Mouse (Mus musculus) hindbrain, embryonic 10.5 days (tissue): ENCODE measurements at regions not wholly inside any gene's neighbourhood (a gene's known extent, or its start where the extent isn't known, plus 50 kb on each side); places are given as distances from the start of the nearest gene placed in this dataset.

Experiments
- DNase-seq: peaks from one replicate; pipeline ENCODE4 v3.0.0-alpha.2; 2017; ENCODE audit warnings: low spot score
- H3K27ac ChIP-seq: fragments of 300-500 bp; sonication (generic); 2 replicates; pipeline ENCODE4 v1.5.1; 2016; ENCODE audit warnings: mild to moderate bottlenecking, moderate library complexity
- H3K27me3 ChIP-seq: fragments of 300-500 bp; sonication (generic); 2 replicates; pipeline ENCODE4 v1.6.1; 2016; ENCODE audit warnings: mild to moderate bottlenecking; ENCODE audit not compliant: poor library complexity, insufficient read depth, severe bottlenecking
- H3K36me3 ChIP-seq: fragments of 300-500 bp; sonication (generic); 2 replicates; pipeline ENCODE4 v1.6.1; 2016; ENCODE audit warnings: mild to moderate bottlenecking, moderate library complexity
- H3K4me1 ChIP-seq: fragments of 300-500 bp; sonication (generic); replicated peaks from 2 replicates; pipeline ENCODE4 v1.6.1; 2016; ENCODE audit warnings: mild to moderate bottlenecking
- H3K4me3 ChIP-seq: fragments of 300-500 bp; sonication (generic); 2 replicates; pipeline ENCODE4 v1.5.1; 2016; ENCODE audit warnings: mild to moderate bottlenecking, moderate library complexity
- H3K9me3 ChIP-seq: fragments of 300-500 bp; sonication (generic); 2 replicates; pipeline ENCODE4 v1.6.1; 2016; ENCODE audit warnings: mild to moderate bottlenecking, moderate library complexity
- WGBS: fragments of 180-500 bp; shearing (Covaris S2); methylation state at CpG from one replicate; pipeline ENCODE4 v1.1.7; 2016; 5-methylcytosine and 5-hydroxymethylcytosine counted together

- no peak for DNase-seq
- H3K4me1 ChIP-seq: no peaks in the 10 kb centered on the region
- H3K27ac ChIP-seq: no peak overlapping the region
- H3K4me3 ChIP-seq: no peak overlapping the region
- 77% methylated on average over 9 of the region's 9 CpGs for WGBS
- H3K36me3 ChIP-seq: no peaks in the 10 kb centered on the region
- no peaks in the 10 kb centered on the region for H3K27me3 ChIP-seq
- H3K9me3 ChIP-seq: no peaks in the 10 kb centered on the region
Observed at GRCm38 (mm10) chr16:29001249-29001648, 71.8 kb upstream of the Mb21d2 start.

DNA sequence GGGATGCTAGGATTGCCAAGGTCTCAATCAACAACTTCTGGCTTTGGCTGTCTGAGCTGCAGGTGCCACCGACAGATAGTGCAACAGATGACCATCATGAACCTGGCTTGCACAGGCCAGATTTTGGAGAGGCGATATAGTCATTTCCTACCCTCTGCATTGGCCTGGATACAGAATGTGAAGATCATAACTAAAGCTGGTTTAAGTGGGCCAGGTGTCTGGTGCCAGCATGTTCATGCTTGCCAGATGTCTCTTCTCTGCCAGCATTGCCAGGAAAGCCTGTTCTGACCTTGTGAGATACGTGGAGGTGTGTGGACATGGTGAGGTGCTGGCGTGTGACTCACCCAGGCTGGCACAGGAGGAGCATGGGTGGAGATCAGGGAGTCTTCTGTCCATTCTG is 70.2 kb upstream of the Mb21d2 start:
- 89% methylated on average over 4 of the region's 4 CpGs for WGBS
- no peak for DNase-seq
- Histone ChIP-seq H3K4me3 (no peak overlapping the region), H3K4me1 (no peaks in the 10 kb centered on the region), H3K27ac (no peak overlapping the region), H3K27me3 (no peaks in the 10 kb centered on the region), H3K9me3 (no peaks in the 10 kb centered on the region), H3K36me3 (no peaks in the 10 kb centered on the region)

- 90% methylated on average over 3 of the region's 3 CpGs for whole genome bisulfite sequencing
- no peaks in the 10 kb centered on the region for H3K4me1 ChIP-seq
Observed at GRCm38 (mm10) chr16:28996629-28997028, 67.2 kb upstream of the Mb21d2 start.

DNA sequence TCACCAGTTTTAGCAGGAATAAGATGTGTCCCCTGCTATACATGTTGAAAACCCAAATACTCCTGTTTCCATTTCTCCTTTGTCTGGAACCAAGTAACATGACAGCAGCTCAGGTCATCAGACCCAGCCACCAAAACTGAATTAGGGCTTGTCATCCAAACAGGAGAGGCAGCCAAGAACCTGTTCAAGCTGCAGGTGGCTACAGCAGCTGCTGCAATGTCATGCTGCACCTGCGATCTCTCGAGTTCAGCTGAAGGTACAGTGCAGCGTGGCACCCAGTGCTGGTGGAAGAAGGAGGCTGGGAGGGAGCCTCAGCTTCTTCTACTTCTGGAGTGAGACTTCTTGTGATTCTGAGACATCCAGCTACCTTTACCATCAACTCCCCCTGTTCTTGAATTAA is 61.2 kb upstream of the Mb21d2 start:
- H3K27ac ChIP-seq: no peak overlapping the region
- no peaks in the 10 kb centered on the region for H3K4me1 ChIP-seq
- DNase-seq: no peak
- no peaks in the 10 kb centered on the region for H3K9me3 ChIP-seq
- H3K27me3 ChIP-seq: no peaks in the 10 kb centered on the region
- no peak overlapping the region for H3K4me3 ChIP-seq
- H3K36me3 ChIP-seq: no peaks in the 10 kb centered on the region
- WGBS: 91% methylated on average over 3 of the region's 3 CpGs

More at GRCm38 (mm10) chr16:28996629-28997028, 67.2 kb upstream of the Mb21d2 start:
- H3K27me3 ChIP-seq: no peaks in the 10 kb centered on the region
- H3K36me3 ChIP-seq: no peaks in the 10 kb centered on the region
- no peak overlapping the region for H3K27ac ChIP-seq
- no peak for DNase-seq
- H3K4me3 ChIP-seq: no peak overlapping the region
- H3K9me3 ChIP-seq: no peaks in the 10 kb centered on the region

DNA sequence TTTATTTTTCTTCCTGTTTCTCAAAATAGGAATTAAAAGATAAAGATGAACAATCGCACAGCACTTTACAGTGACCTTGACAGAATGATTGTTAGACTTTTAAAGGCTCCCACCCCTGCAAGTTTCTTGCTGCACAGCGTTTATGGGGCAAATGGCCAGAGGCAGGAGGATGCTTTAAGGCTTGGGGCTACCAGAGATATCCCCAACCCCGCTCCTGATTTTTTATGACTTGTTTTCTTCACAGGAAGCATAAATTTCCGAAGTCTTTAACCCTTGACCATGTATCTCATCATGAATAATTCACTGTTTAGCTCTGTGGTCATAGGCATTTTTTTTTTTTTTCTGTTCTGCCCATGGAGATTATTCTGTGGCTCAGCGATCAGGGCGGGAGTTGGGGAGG is 55.5 kb upstream of the Mb21d2 start:
- Histone ChIP-seq H3K4me1 (peaks cover 11% of the 10 kb centered on the region; the same call in 1 of the 2 replicates), H3K27ac (no peak overlapping the region)
- 62% methylated on average over 6 of the region's 6 CpGs for WGBS

DNA sequence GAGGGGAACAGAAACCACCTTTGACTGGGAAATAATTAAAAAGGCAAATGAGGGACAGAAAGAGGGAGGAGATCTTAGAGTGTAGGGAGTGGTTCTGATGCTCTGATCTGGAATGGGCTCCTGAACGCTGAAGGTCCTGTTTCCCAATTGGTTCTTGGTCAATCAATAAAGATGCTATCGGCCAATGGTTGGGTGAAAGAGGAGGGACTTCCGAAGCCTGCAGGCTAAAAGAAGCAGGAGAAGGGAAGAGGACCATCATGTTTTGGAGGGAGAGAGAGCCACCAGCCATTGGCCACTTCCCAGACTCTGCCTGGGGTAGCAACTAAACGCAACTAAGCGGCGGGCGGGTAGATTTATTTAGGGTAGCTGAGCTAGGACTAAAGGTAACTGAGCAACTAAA is 53.4 kb upstream of the Mb21d2 start:
- DNase-seq: no peak
- H3K27ac ChIP-seq: no peak overlapping the region
- H3K4me1 ChIP-seq: peaks cover 11% of the 10 kb centered on the region; the same call in 1 of the 2 replicates
- H3K4me3 ChIP-seq: no peak overlapping the region
- H3K36me3 ChIP-seq: no peaks in the 10 kb centered on the region
- 0 out of 2 replicates have a peak, but pooled peaks cover 6% of the 10 kb centered on the region for H3K9me3 ChIP-seq
- no peaks in the 10 kb centered on the region for H3K27me3 ChIP-seq
- 81% methylated on average over 7 of the region's 7 CpGs for WGBS

More for the DNA sequence above, 55.5 kb upstream of the Mb21d2 start:
- no peaks in the 10 kb centered on the region for H3K9me3 ChIP-seq
- no peak for DNase-seq
- H3K36me3 ChIP-seq: no peaks in the 10 kb centered on the region
- no peaks in the 10 kb centered on the region for H3K27me3 ChIP-seq
- H3K4me3 ChIP-seq: no peak overlapping the region
